Mouse (Mus musculus) kidney, adult 18-20 months (tissue): ENCODE data around the gene Abcb8.
"Not testable (repeated sequence)": the region's sequence is repeated elsewhere in the genome, so short reads cannot be mapped to it uniquely, and the experiment has no call there.

Experiments used
- DNase-seq: peaks from one replicate; pipeline ENCODE4 v3.0.0; 2021

Gene Abcb8

DNA sequence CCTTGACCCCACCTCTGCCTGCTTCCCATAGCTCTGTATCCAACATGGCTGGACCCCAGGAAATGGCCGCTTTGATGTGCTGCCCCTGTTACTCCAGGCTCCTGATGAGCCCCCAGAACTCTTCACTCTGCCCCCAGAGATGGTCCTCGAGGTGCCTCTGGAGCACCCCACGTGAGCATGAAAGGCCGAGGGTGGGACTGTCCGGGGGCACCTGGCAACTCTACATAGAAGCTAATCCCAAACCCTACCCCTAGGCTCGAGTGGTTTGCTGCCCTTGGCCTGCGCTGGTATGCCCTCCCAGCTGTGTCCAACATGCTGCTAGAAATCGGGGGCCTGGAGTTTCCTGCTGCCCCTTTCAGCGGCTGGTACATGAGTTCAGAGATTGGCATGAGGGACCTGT, 23.7 kb upstream of the Abcb8 start:
- no peak for DNase-seq

DNA sequence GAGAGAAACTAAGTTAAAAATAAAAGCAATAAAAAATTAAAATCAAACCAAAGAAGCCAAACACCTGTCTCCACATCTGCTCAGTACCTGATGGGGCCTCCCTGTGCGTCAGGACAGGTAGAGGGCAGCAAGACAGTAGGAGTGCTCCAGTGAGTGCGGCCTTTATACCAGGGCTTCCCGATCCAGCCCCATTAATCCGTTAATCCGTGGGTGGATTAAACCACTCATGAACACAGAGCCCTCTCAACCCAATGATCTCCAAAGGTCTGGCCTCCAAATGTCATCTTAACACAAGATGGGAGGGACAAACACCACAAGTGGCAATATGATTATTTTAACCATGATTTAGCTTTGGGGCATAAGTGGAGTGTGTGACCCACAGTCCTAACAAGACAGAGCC, 19.7 kb upstream of the Abcb8 start:
- no peak for DNase-seq

DNA sequence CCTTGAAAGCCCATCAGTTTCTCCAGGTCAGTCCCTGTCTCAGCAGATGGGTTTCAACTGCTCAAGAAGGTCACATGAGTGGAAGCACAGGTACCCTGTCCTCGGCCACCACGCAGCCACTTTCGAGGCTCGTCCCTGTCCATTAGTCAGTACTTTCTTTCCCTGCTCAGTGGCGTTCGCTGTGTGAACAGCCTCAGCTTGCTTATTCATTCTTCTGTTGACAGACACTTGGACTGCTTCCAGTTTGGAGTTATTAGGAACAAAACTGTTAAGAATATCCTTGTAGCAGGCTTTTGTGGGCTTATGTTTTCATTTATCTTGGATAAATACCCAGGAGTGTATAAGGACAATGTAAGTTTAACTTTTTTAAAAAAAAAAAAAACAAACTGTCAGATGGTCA, 19.2 kb upstream of the Abcb8 start:
- DNase-seq: no peak

DNA sequence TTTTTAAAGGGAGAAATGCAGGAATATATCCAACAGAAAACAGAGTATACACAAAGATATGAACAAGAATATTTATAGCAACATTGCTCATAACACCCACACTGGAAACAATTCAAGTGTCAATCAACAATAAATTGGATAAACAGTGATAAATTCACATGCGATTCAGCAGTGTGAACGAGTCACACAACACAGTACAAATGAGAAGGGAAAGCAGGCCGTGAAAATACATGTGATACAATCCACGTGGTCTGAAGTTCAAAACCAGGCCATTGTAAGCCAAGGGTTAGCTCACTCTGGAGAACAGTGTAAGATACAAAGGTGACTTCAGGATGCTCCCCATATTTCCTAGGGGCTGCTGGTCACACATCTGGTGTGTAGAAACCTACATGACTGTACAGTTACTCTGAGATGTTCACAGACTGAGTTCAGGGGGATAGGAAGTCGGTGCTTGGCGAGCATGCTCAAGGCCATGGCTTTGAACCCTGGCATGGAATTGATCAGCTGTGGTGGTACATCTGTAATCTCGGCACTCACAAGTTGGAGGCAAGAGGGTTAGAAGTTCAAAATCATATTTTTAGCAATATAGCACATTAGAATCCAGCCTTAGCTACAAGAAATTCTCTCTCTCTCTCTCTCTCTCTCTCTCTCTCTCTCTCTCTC, 18.7 kb upstream of the Abcb8 start:
- DNase-seq: no peak

DNA sequence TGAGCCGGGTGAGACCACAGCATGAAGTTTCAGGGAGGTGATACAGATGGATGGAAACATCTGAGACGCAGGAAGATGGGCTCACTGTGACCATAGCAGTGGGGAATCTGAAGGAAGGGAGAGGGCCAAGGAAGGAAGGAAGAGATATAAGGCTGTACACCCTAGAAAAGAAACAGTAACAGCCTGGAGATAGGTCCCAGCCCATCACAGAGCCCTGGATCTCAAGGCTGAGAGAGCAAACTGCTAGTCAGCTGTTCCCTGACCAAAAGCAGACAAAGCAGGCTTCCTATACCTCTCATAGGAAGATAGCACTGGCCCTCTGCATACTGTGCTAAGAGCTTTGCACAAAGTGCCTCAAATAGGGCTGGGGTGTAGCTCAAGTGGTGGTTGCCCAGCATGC, 14.8 kb upstream of the Abcb8 start:
- no peak for DNase-seq

DNA sequence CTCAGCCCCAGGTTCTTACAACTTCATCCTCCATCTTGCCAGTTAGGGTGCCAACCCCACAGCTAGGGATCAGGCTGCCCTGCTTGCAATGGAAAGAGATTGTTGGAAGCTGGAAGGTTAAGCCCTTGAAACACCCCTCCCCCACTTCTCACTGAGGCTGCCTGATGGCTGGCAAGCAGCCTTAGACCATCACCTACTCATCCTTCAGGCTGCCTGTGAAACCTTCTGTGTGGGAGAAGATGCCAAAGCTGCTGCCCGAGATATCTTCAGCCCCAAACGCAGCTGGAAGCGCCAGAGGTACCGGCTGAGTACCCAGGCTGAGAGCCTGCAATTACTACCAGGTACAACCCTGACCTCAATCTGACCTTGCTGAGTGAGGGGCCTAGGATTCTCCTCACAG, 14.0 kb upstream of the Abcb8 start:
- no peak for DNase-seq

DNA sequence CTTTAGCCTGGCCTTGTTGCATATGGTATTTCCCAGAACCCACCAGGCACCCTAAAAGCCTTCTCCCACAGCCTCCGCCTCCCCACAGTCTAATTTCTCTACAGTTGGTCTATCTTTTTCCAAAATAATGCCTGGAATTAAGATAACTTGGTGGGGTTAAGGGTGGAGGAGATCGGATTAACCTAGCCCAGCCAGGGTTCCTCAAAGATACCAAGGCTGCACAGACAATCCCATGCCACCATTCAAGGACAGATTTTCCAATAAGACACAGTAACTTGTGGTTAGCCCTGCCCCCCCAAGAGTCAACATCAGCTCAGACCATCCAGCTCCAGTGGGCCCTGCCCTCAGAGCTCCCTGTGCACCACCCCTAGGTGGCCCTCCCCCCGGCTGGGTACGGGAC, 13.0 kb upstream of the Abcb8 start:
- DNase-seq: no peak

DNA sequence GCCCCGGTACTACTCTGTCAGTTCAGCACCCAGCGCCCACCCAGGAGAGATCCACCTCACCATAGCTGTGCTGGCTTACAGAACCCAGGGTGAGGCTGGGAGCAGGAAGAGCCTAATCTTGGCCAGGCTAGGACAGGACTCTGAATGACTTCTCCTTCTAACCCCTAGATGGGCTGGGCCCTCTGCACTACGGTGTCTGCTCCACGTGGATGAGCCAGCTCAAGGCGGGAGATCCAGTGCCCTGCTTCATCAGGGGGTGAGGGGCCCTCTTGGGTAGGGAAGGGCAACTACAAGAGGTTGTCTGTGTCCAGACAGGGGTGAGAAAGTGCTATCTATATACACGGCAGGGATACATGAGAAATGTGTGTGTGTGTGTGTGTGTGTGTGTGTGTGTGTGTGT, 12.0 kb upstream of the Abcb8 start:
- no peak for DNase-seq

DNA sequence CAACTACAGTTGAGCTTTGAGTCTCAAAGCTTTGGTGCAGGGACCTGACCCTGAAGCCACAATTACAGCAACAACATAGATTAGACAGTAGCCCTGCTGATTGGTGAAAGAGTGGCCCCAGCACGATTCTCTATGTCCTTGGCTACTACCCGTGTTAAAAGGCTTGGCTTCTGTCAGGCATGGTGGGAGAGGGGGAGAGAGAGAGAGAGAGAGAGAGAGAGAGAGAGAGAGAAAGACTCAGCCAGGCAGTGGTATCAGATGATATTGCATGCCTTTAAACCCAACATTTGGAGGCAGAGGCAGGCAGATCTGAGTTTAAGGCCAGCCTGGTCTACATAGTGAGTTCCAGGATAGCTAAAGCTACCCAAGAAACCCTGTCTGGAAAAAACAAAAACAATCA, 11.5 kb upstream of the Abcb8 start:
- DNase-seq: no peak

DNA sequence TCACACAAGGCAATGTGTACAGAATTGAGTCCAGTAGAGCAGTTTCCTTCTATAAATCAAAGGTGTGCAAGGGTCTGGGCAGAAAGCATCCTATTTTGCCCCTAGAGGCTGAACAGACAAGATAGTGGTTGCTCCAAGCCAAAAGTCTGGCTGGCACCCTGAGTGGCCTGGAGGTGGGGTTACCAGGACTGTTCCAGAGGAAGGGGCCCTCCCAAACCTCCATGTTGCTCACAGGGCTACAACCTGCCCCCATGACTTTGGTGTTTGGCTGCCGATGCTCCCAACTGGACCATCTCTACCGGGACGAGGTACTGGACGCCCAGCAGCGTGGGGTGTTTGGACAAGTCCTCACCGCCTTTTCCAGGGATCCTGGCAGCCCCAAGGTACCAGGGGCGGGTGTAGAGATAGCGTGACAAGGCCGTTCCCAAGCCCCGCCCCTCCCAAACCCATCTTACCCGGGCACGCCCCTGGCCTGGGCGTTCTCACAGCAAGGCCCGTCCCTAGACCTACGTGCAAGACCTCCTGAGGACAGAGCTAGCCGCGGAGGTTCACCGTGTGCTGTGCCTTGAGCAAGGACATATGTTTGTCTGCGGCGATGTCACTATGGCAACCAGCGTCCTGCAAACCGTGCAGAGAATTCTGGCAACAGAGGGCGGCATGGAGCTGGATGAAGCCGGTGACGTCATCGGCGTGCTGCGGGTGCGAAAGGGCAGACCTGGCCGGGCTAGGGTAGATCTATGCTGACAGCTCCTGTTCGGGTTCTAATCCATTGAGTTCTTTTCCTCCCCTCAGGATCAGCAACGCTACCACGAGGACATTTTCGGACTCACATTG, 10.2 kb upstream of the Abcb8 start:
- peak; percentile 89 for DNase-seq

DNA sequence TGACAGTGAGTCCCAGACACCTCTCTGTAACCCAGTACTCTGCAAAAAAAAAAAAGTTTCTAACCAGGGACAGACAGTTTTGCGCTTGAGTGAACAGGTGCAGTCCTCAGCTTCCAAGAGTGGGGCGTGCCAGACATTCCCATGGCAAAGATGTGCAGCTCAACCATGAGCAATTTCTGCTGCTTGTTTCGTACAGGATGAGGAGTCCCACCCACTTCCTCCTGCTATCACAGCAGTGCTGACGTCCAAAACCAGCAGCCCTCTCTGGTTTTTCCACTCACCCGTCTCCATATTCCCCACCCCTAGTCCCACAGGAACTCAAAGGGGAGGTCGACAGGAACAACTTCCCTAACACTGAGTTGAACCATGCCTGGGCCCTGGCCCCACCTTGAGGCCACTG, 9.1 kb upstream of the Abcb8 start:
- DNase-seq: peak; percentile 40

DNA sequence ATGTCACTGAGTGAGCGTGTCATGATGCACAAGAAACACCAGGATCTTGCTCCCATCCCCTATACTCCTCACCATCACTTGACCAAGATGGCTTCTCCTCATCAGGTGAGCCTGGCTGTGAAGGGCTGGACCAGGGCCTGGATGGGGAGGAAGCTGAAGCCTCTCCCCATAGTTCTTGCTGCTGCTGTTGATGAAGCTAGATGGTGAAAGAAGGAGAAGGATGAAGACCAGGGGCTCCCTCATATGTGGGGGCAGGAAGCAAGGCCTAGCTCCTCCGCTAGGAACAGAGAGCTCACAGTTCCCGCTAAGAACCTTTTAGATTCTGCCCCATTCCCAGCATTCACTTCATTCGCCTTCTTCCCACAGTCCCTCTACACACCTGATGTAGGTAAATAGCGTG, 8.1 kb upstream of the Abcb8 start:
- no peak for DNase-seq

DNA sequence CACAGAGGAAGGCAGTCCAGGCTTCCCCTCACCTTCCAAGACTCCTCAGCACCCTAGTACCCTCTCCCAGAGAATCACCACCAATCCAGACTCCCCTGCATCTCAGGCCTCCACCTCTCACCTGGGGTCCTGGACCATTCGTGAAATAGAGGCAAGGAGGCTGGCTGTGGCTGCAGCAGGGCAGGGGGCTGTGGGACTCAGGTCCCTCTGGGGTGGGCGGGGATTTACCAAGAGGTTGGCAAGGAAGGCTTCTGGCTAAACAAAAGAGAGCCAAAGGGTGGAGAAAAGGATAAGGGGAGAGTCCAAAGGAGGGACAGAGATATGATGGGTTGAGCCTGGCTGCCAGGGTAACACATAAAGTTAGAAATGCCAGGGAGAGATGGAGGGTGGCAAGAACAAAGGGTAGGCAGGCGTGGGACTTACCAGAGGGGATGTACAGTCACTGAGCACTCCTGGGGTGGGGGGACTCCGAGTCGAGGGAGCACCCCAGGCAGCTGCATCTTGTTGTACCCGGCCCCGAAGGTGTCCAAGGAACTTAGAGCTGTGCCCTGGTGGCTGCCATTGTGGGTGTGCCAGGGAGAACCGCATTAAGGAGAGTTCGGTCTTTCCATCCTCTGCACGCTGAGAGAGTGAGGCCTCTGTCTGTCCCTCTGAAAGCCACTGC, 7.4 kb upstream of the Abcb8 start:
- DNase-seq: no peak

DNA sequence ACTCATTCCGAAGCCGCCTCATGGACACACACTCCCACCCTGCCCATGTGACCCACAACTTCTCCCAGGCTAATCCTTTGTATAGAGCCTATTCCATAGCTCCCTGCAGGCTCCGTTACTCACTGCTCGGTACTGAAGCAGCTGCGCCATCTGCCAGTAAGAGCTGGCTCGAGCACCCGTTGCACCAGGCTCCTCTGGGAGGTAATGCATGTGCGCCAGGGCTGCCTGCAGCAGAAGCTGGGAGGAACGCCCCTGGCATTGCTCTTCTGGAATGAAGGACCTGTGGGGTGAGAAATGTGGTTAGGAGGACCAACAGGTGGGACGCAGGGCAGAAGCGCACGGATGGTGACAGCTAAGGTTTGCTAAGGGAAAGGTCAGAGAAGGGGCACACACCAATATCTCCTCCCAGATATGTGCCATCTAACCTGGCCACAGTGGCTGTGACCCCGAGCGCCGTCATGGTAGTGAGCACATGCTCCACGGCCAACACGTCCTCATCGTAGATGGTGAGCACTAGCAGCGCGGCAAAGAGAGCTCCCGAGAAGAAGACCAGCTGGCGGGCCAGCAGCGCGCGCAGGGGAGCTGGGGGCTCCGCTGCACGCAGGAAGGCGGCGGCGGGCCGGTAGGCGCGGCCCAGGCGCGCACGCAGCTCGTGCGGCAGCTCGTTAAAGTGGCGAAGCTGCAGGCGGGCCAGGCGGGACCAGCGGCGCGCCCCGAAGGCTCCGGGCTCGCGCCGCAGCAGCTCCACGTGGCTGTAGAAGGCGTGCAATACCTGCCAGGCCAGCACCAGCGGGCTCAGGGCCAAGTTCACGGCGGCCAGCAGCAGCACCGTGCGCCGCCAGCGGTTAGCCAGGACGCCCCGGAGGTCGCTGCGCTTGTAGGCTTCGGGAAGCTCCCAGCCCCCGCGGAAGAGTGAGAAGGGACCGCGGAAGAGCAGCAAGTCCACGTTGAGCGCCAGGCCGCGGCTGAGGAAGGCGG, 5.9 kb upstream of the Abcb8 start:
- DNase-seq: peak; percentile 83

DNA sequence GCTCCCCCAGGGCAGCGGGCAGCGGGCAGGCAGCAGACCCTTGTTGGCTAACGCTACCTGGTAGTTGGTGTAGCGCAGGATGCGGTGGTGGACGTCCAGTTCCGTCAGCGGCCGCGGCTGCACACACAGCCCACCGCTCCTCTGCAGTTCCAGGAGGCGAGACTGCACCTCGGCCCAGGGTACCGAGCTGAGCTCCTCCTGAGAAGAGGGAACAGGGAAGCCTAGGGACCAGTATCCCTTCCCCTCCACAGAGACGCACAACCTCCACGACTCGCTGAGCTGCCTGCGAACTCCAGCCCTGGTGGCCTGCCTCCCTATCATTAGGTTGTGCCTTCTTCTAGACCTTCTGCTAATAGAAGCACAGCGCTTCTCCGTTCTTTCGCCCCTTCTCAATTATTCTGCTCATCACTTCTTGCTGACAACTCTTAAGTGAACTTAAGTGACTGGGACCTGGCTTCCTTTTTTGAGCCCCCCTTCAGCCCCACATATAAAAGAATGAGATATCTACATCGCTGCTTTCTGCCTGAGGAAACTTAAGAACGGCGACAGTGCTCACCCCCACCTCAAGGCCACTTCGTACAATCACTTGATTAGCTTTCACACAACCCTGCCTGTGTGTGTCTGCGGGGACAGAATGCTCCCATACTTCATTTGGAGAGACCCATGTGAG, 5.1 kb upstream of the Abcb8 start:
- no peak for DNase-seq

DNA sequence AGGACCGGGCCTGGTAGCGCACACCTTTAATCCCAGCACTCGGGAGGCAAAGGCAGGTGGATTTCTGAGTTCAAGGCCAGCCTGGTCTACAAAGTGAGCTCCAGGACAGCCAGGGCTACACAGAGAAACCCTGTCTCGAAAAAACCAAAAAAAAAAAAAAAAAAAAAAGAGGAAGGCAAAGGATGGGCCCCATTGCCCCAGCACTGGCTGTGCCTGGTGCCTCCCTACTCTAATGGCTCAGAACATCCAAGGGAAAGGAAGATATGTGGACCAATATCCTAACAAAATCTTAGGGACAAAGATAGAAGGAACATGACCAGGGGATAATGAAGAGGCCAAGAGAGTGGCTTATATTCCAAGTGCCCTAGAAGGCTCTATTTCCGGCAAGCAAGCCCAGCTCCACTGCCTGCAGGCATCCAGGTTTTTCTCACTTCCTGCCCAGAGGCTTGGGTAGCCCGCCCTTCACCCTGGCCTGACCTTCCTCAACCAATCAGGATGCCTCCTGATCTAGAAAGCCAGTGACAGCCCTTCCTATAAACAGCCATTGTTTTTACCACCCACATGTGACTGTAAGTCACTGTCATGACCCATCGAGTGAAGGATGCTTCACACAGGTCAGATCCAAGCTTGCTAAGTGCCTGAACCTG, 4.3 kb upstream of the Abcb8 start:
- DNase-seq: no peak

DNA sequence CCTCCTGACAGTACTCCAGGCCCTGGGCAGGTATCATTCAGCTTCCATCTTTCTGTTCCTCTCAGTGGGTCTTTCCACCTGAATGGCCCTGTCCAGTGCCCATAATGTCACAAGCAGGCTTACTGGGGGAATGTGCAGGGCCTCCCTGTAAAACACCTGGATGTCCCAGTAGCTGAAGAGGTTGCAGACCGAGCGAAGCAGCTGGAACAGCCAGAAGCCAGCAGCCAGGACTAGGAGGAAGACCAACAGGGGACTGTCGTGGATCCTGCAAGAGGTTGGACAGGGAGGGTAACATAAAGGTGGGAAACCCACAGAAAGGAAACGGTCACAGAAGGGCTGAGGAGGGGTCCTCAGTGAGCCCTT, 3.8 kb upstream of the Abcb8 start:
- DNase-seq: no peak

DNA sequence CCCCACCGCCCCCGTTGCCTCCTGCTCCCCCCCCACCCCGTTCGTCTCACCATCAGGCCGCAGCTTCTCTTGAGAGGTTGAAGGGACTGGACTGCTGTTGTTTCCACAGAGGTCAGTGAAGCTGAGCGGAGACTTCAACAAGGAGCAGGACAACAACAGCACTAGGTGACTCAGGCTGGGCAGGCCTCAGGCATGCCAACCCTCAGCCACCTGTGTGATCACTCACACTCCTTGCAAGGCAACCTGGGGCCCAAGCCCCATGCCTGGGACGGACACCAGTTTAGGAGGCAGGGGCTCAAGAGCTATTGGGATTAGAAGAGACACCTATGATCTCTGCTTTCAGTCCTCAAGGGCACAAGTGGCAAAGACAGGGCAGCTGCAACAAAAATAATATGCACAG, 1.6 kb upstream of the Abcb8 start, which contains the start of gene Atg9b:
Gene Atg9b (minus strand): TSS at position 280 of the 400 bp plus-strand sequence.
- no peak for DNase-seq

DNA sequence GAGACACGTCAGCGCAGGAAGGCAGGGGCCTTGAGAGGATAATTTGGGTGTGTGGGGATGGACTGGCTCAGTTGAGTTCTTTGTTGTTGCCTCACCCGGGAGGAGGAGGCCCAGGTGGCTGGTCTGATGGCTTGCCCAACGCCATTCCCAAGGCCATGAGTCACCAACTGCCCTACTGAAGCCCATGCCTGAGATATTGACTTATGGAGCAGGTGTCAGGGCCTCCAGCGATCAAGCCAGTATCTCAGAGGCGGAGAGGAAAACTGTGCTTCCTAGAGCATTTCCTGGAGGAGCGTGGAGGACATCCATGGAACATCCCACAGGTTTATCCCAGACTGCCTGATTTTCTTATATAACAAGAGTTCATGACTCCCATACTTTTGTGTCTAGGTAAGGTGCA, 739 bp upstream of the Abcb8 start:
- no peak for DNase-seq

DNA sequence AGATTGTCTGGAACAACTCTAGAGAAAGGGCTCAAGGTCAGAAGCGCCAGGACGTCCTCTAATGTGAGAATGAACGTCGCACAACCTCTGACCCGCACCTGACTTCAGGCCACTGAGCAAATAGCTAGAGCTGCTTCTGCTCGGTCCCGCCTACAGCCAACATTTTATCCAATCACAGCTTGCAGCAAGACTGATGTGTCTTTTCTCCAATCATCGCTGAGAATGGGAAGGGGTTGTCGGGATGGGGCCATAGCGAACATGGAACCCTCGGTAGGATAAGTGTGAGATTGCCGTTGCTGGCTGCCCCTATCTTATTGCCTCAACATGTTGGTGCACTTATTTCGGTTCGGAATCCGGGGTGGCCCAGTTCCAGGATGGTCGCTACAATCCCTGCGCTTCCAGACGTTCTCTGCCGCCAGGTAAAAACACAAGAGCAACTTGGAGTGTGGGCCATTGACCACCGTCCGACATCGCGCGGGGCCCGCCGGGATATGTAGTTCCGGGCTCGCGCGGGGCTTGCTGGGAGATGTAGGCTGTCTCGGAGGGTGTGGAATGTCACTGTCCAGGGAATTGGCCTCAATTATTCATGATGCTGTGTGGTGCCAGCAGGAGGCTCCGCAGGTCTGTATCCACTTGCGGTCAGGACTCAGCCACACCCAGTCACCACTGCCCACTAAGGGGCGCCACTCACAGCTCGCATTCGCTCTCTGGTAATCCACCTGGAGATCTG, 867 bp downstream of the Abcb8 start:
- DNase-seq: peak; percentile 99

DNA sequence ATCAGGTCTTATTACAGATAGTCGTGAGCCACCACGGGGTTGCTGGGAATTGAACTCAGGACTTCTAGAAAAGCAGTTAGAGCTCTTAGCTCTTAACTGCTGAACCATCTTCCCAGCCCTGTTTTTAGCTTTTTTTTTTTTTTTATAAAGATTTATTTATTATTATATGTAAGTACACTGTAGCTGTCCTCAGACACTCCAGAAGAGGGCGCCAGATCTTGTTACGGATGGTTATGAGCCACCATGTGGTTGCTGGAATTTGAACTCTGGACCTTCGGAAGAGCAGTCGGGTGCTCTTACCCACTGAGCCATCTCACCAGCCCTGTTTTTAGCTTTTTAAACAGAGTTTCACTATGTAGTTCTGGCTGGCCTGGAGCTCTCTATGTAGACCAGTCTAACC, 2.8 kb downstream of the Abcb8 start:
- DNase-seq: not testable (repeated sequence)
